Mouse (Mus musculus): ENCODE measurements around the gene Fcor.

DNA sequence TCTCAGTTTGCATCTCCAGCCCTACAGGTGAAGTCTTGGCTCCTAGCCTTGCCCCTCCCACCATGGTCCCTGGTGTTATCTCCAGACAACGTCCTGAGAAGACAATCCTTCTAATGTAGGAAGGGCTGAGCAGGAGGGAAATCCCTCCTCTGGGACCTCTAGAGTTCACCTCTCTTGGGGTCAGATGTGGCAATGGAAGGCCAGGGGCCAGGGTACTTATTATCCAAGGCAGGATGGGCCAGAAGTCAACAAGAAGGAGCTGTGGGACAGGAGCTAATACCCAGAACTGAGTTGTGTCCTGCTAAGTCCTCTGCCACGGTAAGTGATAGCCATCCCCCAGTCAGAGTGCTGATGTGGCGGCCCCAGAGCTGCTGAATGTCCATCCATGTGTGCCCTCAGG is 16.6 kb downstream of the Fcor start, which contains the start of gene Retn:
- TF ChIP-seq POLR2A (IDR thresholded peaks at IDR 0.05; ENCODE audit: low read depth, low read length), result no peak
- no peak for TF ChIP-seq CTCF (IDR thresholded peaks at IDR 0.05; ENCODE audit: extremely low read depth, insufficient read depth, insufficient read length, insufficient replicate concordance)
